Mouse (Mus musculus) layer of hippocampus, adult 18-20 months (tissue): Measurements from ENCODE around the gene Magix. TPM values are rescaled to one million over a fixed set of nuclear protein-coding genes. Genes with fewer than 3 reads are reported as not detected.

Experiments used
- DNase-seq, 2 experiments: peaks; one replicate each; pipeline ENCODE4 v3.0.0; 2022; ENCODE audit warnings: low spot score in 2 of 2
- total RNA-seq, 2 experiments: library from RNA; stranded (reverse); gene quantifications; 2 replicates each; pipeline ENCODE4 v1.2.3; 2021

Gene Magix
- total RNA-seq, 2 experiments from 2014 or later: 0.41 TPM; not detected in 1

DNA sequence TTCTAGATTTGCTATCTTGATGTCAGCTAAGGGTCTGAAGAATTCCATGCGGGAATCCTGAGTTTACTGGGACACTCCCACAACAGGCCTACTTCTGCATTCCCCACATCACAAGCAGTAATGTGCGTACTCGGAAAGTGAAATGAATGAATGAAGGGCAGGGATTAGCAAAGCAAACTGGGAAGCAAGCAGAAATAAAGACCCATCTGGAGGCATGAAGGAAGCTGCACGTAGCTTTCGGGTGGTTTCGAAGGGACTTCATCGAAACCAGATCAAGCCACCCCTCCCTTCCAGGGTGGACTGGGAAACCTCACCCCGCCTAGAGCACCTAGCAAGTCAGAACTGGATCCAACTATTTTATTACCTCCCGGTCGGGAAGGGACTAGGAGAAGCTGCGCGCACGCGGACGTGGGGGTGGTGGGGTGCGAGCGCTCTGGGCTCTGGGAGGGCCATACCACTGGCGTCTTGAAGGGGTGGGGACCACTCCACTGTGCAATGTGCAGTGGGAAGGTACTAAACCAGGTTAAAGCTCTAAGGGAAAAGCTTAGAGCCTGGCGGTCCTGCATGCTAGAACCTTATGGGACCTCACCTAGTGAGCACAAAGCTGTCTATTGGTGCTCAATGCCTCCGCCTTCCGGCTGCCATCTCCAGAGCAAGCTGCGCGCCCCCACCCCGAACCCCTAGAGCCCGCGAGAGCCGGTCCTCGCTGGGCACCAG lies 6.6 kb downstream of the Magix start:
- no peak for DNase-seq

DNA sequence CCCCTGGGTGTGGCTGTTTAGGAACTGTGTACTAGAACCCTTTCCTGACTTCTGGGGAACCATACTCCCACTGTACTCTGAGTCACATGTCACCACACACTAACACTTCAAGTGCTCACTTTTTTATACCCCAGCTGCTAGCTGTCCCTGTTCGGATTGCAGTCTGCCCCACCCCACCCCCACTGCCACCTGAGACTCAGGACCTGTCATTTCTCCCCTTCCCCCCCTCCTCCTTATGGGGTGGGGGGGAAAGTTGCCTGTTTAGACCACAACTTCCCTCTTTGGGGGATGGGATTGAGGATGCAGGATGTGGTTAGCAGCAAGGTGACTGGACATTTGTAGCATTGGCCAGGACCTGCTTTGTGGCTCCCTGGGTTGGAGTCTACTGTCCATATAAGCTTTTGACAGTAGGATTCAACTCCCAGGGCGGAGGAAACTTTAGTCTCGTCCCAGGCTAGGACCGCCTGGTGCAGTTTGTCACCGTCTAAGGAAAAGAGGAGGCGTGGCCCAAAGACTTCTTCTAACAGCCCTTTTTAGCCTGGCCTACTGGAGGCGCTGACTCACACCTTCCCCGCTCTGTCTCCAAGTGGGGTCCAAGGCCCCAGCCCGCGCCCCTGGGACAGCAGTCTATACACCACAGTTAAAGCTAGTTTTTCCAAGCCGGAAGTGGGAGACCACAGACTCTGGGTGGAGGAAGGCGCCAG lies 7.3 kb downstream of the Magix start:
- no peak for DNase-seq

DNA sequence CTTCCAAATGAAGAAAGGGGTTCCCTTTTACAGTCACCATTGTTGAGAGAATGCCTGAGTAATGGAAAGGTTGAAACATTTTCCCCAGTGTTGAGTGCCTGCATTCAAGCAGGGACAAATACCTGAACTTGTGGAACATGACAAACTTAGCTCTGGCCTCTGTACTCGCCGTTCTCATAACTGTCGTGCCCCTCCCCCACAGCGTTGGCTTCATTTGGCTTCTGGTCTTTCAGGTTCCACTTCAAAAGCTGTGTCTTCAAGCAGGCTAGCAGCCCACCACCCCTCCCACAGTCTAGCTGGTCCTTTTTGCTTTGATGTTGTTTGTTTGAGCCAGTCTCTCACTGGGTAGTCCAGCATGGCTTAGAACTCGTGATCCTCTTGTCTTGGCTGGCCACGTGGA lies 8.3 kb downstream of the Magix start:
- DNase-seq: no peak

DNA sequence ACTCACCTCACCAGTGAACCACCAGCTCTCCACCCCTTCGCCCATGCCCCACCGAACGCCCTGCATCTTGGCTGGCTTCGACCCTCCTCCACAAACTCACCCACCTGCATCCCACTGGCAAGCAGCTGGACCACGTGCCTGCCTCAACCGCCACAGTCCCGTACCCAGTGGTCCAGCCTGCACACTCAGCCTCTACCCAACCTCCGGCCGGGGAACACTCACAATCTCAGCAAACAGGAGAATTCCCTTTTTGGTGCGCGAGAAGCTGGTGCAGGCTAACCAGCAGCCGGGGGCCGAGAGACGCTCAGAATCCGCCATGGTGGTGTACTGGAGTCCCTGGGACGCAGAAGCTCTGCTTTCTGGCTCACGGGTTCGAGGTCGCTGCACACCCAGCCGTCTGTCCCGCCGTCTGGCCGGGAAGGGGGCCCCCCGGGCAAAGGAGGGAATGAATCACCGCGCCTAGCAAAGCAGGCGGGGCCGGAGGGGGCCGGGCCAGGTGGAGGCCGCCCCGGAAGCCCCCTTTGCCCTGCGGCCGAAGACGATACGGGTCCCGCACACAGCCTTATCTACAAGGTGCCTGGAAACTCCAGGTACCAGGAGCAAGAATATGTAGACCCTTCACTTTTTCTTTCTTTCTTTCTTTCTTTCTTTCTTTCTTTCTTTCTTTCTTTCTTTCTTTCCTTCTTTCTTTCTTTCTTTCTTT lies 10.0 kb downstream of the Magix start, which contains the start of gene Plp2:
Gene Plp2, minus strand, starts transcription at position 470 of the 703 bp plus-strand sequence.
- DNase-seq: no peak

DNA sequence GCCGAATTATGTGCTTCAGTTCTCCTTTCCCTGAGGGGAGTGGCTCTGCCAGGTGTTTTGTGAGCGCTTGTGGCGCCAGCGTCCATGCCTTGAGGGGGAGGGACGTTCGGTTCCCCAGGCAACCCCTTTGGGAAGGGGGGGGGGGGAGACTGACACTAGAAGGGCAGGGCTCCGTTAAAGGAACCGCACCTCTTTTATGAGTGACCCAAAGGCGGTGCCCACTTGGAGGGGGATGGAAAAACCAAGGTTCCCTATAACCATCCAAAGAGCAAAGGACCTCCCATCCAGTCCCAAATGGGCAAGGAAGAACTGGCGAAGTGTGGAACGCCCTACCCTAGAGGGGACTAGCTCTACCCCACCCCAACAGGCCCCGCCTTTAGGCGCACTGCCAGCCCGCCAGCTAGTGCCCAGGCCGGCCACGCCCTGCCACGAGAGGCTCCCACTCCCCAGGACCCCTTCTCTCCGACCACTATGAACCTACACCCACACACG lies 10.6 kb downstream of the Magix start:
- DNase-seq: no peak

DNA sequence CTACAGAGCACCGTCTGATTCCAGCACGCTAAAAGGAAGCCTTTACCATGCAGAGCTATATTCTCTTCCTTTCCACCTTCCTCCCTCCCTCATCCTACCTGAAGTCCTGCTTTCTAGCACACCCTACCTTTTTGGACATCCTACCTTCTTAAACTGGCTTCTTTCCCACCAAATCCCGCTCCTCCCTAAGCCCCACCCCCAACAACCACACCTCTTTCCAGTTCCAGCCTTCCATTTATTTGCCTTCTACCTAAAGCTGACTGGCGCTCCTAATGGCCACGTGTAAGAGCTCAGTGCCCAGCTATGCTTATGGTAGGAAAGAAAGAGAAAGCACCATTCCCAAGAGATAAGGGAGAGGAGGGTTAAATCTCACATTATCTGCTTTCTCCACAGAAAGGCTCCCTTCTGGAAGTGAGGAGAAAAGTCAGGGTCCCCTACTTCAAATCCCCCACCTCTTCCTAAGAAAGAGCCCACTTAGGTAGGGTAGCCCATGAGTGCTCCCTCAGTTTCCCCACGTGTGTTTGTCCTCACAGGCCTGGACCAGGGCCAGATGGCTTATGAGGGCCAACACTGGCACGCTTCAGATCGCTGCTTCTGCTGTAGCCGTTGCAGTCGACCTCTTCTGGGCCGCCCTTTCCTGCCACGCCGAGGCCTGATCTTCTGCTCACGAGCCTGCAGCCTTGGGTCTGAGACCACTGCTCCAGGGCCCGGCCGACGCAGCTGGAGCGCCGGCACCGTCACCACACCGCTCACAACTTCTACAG lies 15.1 kb downstream of the Magix start:
- DNase-seq: no peak

DNA sequence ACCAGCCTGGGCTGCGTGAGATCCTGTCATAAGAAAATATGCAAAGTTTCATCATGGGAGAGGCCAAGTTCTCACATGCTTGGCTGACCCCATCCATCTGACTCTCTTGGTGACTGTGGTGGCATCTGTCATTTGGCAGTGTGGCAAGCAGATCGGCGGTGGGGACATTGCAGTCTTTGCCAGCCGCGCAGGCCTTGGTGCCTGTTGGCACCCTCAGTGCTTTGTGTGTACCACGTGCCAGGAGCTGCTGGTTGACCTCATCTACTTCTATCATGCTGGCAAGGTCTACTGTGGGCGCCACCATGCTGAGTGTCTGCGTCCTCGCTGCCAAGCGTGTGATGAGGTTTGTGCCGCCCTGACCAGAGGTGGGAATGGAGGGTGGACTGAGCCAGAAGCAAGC lies 16.3 kb downstream of the Magix start:
- DNase-seq: no peak

DNA sequence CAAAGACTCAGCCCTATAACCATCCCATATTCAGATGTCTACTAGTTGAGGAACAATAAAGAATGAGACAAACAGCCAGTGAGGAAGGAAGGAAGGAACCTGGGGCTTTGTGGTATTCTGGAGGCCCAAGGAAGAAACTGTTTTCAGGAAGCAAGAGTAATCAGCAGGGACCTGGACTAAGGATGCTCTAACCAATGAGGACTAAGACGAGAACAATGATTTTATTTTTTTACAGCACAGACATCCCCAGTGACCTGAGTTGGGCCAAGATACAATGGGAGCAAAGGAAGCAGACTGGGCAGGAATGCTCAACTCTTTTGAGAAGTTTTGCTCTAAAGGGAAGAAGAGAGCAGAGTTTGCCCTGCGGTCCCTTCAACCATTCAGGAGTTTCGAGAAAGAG lies 18.1 kb downstream of the Magix start:
- DNase-seq: no peak

DNA sequence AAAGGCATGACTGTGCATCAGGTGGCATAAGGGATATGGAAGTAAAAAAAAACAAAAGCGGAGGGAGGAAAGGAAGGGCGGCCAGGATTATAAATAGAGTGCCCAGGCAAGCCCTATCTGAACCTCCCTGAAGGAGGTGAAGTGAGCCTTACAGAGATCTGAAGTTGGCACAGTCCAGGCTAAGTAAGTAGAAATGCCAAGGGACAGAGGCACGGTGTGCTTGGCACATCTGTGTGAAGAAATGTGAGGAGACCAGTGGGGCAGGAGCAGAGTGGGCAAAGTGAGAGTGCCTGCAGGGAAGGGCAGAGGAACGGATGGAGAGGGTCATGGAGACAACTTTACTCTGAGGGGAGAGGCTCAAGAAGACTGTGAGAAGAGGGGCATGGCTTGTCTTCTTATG lies 20.0 kb downstream of the Magix start:
- no peak for DNase-seq

DNA sequence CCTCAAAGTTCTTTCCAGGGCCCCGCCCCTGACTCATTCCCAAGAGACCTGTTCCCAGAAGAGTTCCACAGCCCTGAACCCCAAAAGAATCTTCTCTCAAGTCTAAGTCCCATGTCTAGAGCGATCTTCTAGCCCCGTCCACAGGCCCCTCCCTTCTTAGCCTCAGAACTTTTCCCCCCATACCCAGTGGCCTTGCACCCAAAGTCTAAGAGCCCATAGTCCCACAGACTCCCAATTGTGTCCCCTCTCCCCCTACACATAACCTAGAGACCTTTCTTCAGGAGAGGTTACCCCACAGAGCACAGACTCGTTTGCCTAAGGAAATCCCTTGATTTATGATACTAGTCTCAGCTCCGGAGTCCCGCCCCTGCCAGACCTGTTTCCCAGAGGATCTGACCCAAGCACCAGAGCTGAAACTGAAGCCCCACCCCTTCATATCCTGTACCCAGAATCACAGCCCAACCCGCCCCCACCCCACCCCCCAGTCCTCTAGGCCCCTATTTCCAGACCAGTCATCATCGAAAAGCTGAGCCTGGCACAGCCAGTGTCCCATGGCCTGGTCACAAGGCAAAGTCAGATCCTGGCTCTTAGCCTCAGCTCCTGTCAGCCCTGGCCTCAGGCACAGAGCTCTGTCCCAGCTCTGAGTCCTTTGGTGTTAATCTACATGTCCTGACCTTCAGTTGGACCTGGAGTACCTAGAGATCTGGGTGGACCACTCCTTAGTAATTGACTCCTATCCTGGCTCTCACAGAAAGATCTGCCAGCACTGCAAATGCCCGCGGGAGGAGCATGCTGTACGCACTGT lies 22.1 kb downstream of the Magix start:
- no peak for DNase-seq

DNA sequence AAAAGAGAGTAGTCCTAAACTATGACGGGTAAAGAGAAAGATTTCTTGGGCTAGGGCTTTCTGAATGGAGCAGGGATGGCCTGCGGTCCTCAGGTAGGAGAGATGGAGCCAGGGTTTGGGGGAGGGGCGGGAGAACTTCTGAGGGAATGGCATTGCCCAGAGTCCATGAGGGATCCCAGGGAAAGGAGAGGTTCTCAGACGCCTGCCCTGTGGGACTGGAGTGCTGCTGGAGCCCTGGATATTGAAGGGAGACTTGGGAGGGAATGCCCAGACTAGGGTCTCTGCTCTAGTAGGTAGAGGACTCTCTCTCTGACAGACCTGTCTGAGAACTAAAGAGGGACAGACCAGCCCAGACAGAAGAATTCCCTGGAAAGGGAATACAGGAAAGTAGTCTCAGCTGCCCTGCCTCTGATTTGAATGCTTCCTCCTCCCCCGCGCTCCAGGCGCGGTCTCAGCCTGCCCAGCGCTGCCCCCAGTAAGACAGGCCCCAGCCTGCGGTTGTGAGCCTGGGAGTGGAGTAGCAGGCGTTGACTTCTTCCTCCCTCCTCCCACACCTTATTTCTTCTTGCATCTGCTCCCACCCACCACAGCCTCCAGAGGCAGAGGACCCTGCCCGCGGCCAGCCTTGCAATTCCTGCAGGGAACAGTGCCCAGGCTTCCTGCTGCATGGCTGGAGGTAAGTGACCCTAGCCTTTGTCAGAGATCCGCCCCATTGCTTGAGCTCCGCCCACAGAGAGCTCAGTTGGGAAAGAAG lies 22.8 kb downstream of the Magix start:
- no peak for DNase-seq

DNA sequence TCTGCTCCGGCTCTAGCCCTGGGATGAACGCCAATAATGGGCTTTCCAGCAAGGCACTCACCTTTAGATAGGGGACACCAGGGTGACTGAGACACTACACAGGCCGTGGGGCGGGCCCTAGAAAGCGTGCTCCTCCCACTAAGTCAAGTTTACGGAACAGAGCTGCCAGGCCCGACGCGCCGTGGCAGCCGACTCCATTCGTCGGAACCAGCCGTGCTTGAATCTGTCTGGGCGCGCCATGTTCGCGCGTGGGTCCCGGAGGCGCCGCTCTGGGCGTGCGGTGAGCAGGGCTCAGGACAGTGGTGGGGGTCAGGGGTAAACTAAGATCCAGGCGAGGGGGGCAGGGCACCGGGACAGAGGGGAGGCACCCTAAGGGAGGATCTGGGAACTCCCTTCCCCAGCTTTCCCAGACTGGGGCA lies 23.8 kb downstream of the Magix start, which contains the start of gene Prickle3:
Gene Prickle3, plus strand, starts transcription at position 40 of the 419 bp plus-strand sequence.
- DNase-seq: no peak

DNA sequence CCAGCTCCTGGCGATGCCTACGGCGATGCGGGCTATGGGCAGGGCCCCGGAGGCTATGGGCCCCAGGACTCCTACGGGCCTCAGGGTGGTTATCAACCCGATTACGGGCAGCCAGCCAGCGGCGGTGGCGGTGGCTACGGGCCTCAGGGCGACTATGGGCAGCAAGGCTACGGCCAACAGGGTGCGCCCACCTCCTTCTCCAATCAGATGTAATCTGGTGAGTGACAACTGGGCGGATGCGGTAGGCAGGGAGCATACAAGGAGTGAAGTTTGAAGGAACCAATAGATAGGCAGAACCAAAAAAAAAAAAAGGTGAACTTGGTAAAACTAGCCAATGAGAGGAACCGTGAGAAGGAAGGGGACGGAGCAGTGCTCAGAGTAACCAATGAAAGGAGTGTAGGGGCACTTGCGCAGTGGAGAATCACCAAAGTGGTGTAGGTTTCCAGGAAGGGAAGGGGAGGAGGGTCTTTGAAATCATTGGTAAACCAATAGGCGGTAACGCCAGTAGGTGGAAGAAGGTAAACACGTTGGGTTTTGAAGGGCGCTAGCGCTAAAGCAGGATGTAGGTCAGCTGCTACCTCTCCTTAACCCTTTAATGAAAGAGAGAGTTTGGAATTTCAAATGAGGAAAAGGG lies 32.3 kb downstream of the Magix start:
- peak in 1 of 2 experiments; percentile 71 for DNase-seq

DNA sequence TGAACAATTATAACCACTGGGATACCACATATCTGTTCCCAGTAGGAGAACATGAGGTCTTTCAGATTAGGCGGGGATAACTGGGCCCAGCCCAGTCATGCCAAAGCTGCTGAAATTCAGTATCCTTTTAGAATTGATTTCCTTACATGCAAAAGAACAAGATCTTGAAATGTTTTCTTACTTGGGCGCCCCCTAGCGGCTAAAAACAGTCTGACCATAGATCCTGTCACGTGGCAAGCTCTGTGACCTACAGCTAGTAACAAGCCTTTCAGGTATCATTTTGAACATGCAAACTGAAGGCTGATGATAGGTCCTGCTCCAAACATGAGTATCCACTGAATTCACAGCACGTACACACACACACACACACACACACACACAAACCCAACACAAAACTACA lies 35.7 kb downstream of the Magix start:
- DNase-seq: peak; percentile 48 to 87

DNA sequence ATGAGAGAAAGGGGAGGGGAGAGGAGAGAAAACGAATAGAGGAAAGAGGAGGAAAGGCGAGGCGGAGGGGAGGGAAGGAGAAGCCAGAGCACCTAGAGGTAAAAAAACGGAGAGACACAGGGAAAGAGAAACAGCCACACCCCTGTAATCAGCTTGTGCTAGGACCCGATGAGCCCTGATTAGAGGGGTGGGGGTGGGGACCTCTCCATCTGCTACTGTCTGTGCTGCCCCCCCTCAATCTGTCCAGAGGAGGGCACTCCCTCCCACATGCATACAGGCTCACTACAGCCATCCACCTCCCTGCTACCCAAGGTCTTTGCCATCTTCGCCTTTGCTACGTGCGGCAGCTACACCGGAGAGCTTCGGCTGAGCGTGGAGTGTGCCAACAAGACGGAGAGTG lies 40.3 kb downstream of the Magix start:
- no peak for DNase-seq

DNA sequence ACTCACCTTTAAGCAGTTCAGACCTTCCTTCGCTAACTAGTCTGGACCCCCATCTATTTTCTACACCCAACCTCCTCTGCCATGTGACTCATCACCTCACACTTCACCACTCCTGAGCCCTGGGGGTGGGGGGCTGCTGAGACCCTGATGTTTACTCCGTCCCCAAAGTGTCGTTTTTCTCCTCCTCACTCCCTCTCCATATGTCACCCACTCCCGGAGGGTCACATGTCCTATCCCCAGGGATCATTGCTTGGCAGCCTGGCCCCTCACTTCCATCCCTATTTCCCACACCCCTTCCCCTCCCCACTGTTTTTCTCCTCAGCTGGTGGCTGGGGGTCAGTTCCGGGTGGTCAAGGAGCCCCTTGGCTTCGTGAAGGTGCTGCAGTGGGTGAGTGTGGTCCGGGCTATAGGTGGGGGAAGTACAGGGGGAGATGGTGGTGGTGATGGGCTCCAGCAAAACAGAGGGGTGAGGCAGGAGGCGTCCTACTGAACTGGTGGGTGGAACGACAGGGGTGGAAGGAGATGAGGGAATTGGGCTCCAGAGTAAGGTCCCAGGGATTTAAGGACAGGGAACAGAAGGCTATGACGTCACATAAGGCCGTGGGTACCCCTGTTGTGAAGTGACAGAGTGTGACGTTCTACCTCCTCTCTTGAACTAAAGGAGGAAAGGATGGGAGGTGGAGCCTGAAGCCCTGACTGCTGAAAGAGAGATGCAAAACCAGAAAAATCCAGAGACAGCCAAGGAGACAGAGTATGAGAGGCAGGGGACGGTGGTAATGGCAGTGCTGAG lies 41.3 kb downstream of the Magix start:
- DNase-seq: peak in 1 of 2 experiments; percentile 49

DNA sequence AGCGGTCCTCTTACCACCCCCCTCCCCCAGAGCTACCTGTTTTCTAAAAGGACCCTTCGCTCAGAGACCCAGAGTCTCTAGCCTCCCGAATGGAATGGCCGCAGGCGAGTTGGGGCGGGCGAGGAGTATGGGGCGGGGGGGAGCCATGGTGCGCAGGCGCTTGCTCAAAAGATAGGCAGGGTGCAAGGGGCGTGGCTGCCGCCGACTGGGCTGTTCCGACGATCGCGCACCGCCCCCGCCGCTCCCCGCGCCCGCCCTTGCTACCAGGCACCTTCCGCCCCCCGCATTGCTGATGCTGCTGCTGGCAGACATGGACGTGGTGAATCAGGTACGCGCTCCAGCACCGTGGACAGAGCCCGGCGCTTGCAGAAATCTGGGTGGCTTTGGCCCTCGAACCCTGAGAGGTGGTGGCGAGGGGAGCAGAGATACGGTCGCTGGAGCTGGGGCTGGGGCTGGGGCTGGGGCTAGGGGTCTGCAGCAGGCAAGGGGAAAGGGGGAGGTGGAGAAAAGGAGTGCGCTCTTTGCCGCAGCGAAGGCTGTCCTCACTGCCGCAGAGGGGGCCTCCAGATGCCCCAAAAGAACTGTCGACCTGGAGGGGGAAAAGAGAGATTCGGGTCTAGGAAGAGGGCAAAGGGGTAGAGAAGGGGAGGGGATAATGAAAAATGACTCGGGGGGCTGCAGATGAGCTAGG lies 42.5 kb downstream of the Magix start, which contains the start of gene Syp:
Gene Syp, plus strand, starts transcription at position 71 of the 691 bp plus-strand sequence.
- DNase-seq: peak; percentile 78 to 92
